Mouse (Mus musculus): ENCODE results near the gene Slmap.

DNA sequence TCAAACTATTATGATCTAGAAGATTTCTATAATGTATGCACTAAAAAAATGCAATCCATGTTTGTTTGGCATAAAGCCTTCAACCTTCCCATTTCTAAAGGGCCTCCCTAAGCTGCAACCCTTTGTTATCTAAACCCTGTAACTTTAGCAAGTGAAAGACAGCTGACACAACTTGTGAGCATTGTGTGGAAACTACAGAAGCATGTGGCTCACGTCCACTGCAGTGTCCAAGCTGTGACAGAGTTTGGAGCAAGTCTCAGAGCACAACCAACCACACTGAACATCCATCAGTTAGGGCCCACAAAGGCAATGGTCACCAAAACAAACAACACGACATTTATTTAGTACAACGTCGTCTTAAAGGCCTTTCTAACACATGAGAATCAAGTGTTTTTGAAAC lies 117.6 kb downstream of the Slmap start:
- TF ChIP-seq CTCF (IDR thresholded peaks at IDR 0.05; ENCODE audit: borderline replicate concordance, insufficient read depth, low read length) (no peak), POLR2A (IDR thresholded peaks at IDR 0.05; ENCODE audit: low read depth, low read length) (no peak)

Measured in embryonic fibroblast, embryonic 13.5 days (primary cell).